In genomic region chr2:113648167-113648566, GRCm38 (mm10) we compare ENCODE assay signal across 8 mouse cellular contexts.
A peak's percentile ranks its signal among the peaks of the same experiment; 100 is the strongest.
DNase-seq lines count a peak whose midpoint lies in the region; ATAC-seq and TF ChIP-seq lines count a peak whose summit lies in the region.

No protein-coding gene starts in this region.

- H3K4me3 ChIP-seq in layer of hippocampus, adult 2 months, result no peak overlapping the region
- no peak overlapping the region for H3K4me3 ChIP-seq in embryonic facial prominence, embryonic 11.5 days (ENCODE audit: low read depth, low read length)
- H3K4me3 ChIP-seq in hindbrain, embryonic 13.5 days, result no peak overlapping the region
- no peak overlapping the region for H3K4me3 ChIP-seq in limb, embryonic 11.5 days (ENCODE audit: low read depth, low read length)
- no peak overlapping the region for H3K4me3 ChIP-seq in midbrain, embryonic 15.5 days

- no peaks in the 10 kb centered on the region for H3K9me3 ChIP-seq in embryonic facial prominence, embryonic 11.5 days (replicated peaks; ENCODE audit: control insufficient read depth, low read length)
- H3K9me3 ChIP-seq in hindbrain, embryonic 13.5 days, result no peaks in the 10 kb centered on the region
- H3K9me3 ChIP-seq in limb, embryonic 11.5 days (ENCODE audit: control insufficient read depth, low read length), result no peaks in the 10 kb centered on the region
- no peaks in the 10 kb centered on the region for H3K9me3 ChIP-seq in midbrain, embryonic 15.5 days

- H3K4me1 ChIP-seq in embryonic facial prominence, embryonic 11.5 days (ENCODE audit: control insufficient read depth, insufficient read depth, low read length), result no peaks in the 10 kb centered on the region
- H3K4me1 ChIP-seq in hindbrain, embryonic 13.5 days (replicated peaks), result no peaks in the 10 kb centered on the region
- H3K4me1 ChIP-seq in limb, embryonic 11.5 days (ENCODE audit: control insufficient read depth, insufficient read depth, low read length), result no peaks in the 10 kb centered on the region
- no peaks in the 10 kb centered on the region for H3K4me1 ChIP-seq in midbrain, embryonic 15.5 days

- peak; percentile 86 for TF ChIP-seq CTCF in layer of hippocampus, adult 2 months (conservative IDR thresholded peaks at IDR 0.05)

- no peak overlapping the region for H3K9ac ChIP-seq in embryonic facial prominence, embryonic 11.5 days (replicated peaks; ENCODE audit: low read length)
- no peak overlapping the region for H3K9ac ChIP-seq in hindbrain, embryonic 13.5 days
- no peak overlapping the region for H3K9ac ChIP-seq in limb, embryonic 11.5 days (ENCODE audit: low read length)
- H3K9ac ChIP-seq in midbrain, embryonic 15.5 days, result no peak overlapping the region

- peak; percentile 70 for ATAC-seq in embryonic facial prominence, embryonic 11.5 days (replicated peaks; ENCODE audit: insufficient number of reproducible peaks, low FRiP score, low TSS enrichment, low read depth)
- peak; percentile 64; the same call in 1 of the 2 replicates for ATAC-seq in hindbrain, embryonic 13.5 days (ENCODE audit: low FRiP score)
- peak; percentile 80; the same call in 1 of the 2 replicates for ATAC-seq in limb, embryonic 11.5 days (ENCODE audit: insufficient number of reproducible peaks, low FRiP score, low TSS enrichment, low read depth)
- ATAC-seq in midbrain, embryonic 15.5 days (replicated peaks), result peak; percentile 88
- ATAC-seq in inflammation-experienced regulatory T-cells, adult 6 months, result no peak

- peak in 1 of 2 experiments; percentile 69 for DNase-seq in layer of hippocampus, adult 2 months (ENCODE audit: low spot score in 2 of 2)
- DNase-seq in layer of hippocampus, postnatal 36 days, result no peak
- peak; percentile 50 to 62 for DNase-seq in adrenal gland, postnatal 36 days
- peak; percentile 83 for DNase-seq in embryonic facial prominence, embryonic 11.5 days (ENCODE audit: low spot score)
- DNase-seq in limb, embryonic 11.5 days (ENCODE audit: low spot score), result peak; percentile 71

- no peaks in the 10 kb centered on the region for H3K27me3 ChIP-seq in embryonic facial prominence, embryonic 11.5 days (ENCODE audit: control insufficient read depth, insufficient read depth, low read length)
- H3K27me3 ChIP-seq in hindbrain, embryonic 13.5 days, result no peaks in the 10 kb centered on the region
- H3K27me3 ChIP-seq in limb, embryonic 11.5 days (ENCODE audit: control insufficient read depth, insufficient read depth, low read length), result no peaks in the 10 kb centered on the region
- H3K27me3 ChIP-seq in midbrain, embryonic 15.5 days (replicated peaks), result no peaks in the 10 kb centered on the region

- no peak overlapping the region for H3K27ac ChIP-seq in layer of hippocampus, adult 2 months
- H3K27ac ChIP-seq in embryonic facial prominence, embryonic 11.5 days (replicated peaks; ENCODE audit: low read depth, low read length), result no peak overlapping the region
- H3K27ac ChIP-seq in hindbrain, embryonic 13.5 days, result no peak overlapping the region
- H3K27ac ChIP-seq in limb, embryonic 11.5 days (replicated peaks; ENCODE audit: low read depth, low read length), result no peak overlapping the region
- H3K27ac ChIP-seq in midbrain, embryonic 15.5 days, result no peak overlapping the region

- no peak overlapping the region for H3K4me2 ChIP-seq in embryonic facial prominence, embryonic 11.5 days (ENCODE audit: low read depth, low read length)
- H3K4me2 ChIP-seq in hindbrain, embryonic 13.5 days, result no peak overlapping the region
- H3K4me2 ChIP-seq in limb, embryonic 11.5 days (ENCODE audit: low read depth, severe bottlenecking), result no peak overlapping the region
- H3K4me2 ChIP-seq in midbrain, embryonic 15.5 days, result no peak overlapping the region

- 22% methylated on average over 3 of the region's 3 CpGs for WGBS in embryonic facial prominence, embryonic 11.5 days
- WGBS in hindbrain, embryonic 13.5 days, result 24% methylated on average over 3 of the region's 3 CpGs
- 20% methylated on average over 3 of the region's 3 CpGs for WGBS in limb, embryonic 11.5 days
- 19% methylated on average over 3 of the region's 3 CpGs for WGBS in midbrain, embryonic 15.5 days

- no peaks in the 10 kb centered on the region for H3K36me3 ChIP-seq in embryonic facial prominence, embryonic 11.5 days (replicated peaks; ENCODE audit: control insufficient read depth, insufficient read depth, low read depth, low read length)
- H3K36me3 ChIP-seq in hindbrain, embryonic 13.5 days, result no peaks in the 10 kb centered on the region
- no peaks in the 10 kb centered on the region for H3K36me3 ChIP-seq in limb, embryonic 11.5 days (ENCODE audit: control insufficient read depth, insufficient read depth, low read length)
- H3K36me3 ChIP-seq in midbrain, embryonic 15.5 days (replicated peaks), result no peaks in the 10 kb centered on the region

Comparison
In these comparisons a context has a peak if more than half of its experiments do, and no peak if none do; other contexts are left out.
1. DNase-seq: peak in adrenal gland, postnatal 36 days (2 of 2), embryonic facial prominence, embryonic 11.5 days (single experiment) and limb, embryonic 11.5 days (single experiment); none in layer of hippocampus, postnatal 36 days (0 of 2).